Mouse (Mus musculus): ENCODE measurements around the gene Frmd4a. TPM values are rescaled to one million over a fixed set of nuclear protein-coding genes. Genes with fewer than 3 reads are reported as not detected.
"Not testable (repeated sequence)": the region's sequence is repeated elsewhere in the genome, so short reads cannot be mapped to it uniquely, and the experiment has no call there.

Frmd4a gene
- total RNA-seq, 2 experiments from 2014 or later, result 86.4 to 94.1 TPM

- intact Hi-C loops (cut with DNase I), result no loop called here
- no peak for DNase-seq (ENCODE audit: low spot score in 2 of 2)
These were observed 236.6 kb downstream of the Frmd4a start for GRCm38 (mm10) chr2:4254083-4254482.

- intact Hi-C loops (cut with DNase I), result no loop called here
These were observed 238.7 kb downstream of the Frmd4a start for GRCm38 (mm10) chr2:4256242-4256641.

GRCm38 (mm10) chr2:4257604-4258003 lies 240.1 kb downstream of the Frmd4a start:
- DNase-seq (ENCODE audit: low spot score in 2 of 2), result no peak
- intact Hi-C loops (cut with DNase I), result no loop called here

More at GRCm38 (mm10) chr2:4256242-4256641, 238.7 kb downstream of the Frmd4a start:
- no peak for DNase-seq (ENCODE audit: low spot score in 2 of 2)

- intact Hi-C loops (cut with DNase I); DNase-seq (ENCODE audit: low spot score in 2 of 2): not testable (repeated sequence)
These were observed 241.3 kb downstream of the Frmd4a start for GRCm38 (mm10) chr2:4258803-4259202.

- DNase-seq (ENCODE audit: low spot score in 2 of 2), result no peak
- intact Hi-C loops (cut with DNase I), result no loop called here
These were observed 243.0 kb downstream of the Frmd4a start for GRCm38 (mm10) chr2:4260324-4261058.

- intact Hi-C loops (cut with DNase I), result no loop called here
- no peak for DNase-seq (ENCODE audit: low spot score in 2 of 2)
These were observed 245.2 kb downstream of the Frmd4a start for GRCm38 (mm10) chr2:4262667-4263066.

- DNase-seq (ENCODE audit: low spot score in 2 of 2), result peak; percentile 45 to 54
- intact Hi-C loops (cut with DNase I), result no loop called here
These were observed 249.9 kb downstream of the Frmd4a start for GRCm38 (mm10) chr2:4267377-4267776.

- intact Hi-C loops (cut with DNase I), result no loop called here
- DNase-seq (ENCODE audit: low spot score in 2 of 2), result no peak
These were observed 265.3 kb downstream of the Frmd4a start for GRCm38 (mm10) chr2:4282777-4283176.

GRCm38 (mm10) chr2:4285693-4286291 lies 268.3 kb downstream of the Frmd4a start:
- intact Hi-C loops (cut with DNase I), result no loop called here
- no peak for DNase-seq (ENCODE audit: low spot score in 2 of 2)

GRCm38 (mm10) chr2:4286390-4286901 lies 268.9 kb downstream of the Frmd4a start:
- no peak for DNase-seq (ENCODE audit: low spot score in 2 of 2)
- intact Hi-C loops (cut with DNase I), result no loop called here

- no peak for DNase-seq (ENCODE audit: low spot score in 2 of 2)
- intact Hi-C loops (cut with DNase I), result no loop called here
These were observed 273.0 kb downstream of the Frmd4a start for GRCm38 (mm10) chr2:4290475-4290874.

- DNase-seq (ENCODE audit: low spot score in 2 of 2), result peak; percentile 53 to 58
- intact Hi-C loops (cut with DNase I), result no loop called here
These were observed 273.6 kb downstream of the Frmd4a start for GRCm38 (mm10) chr2:4291100-4291499.

- no peak for DNase-seq (ENCODE audit: low spot score in 2 of 2)
- intact Hi-C loops (cut with DNase I), result no loop called here
These were observed 274.2 kb downstream of the Frmd4a start for GRCm38 (mm10) chr2:4291671-4292070.

- DNase-seq (ENCODE audit: low spot score in 2 of 2), result no peak
- intact Hi-C loops (cut with DNase I), result no loop called here
These were observed 276.2 kb downstream of the Frmd4a start for GRCm38 (mm10) chr2:4293726-4294125.

- DNase-seq (ENCODE audit: low spot score in 2 of 2), result no peak
- intact Hi-C loops (cut with DNase I), result no loop called here
These were observed 278.1 kb downstream of the Frmd4a start for GRCm38 (mm10) chr2:4295641-4296040.

- DNase-seq (ENCODE audit: low spot score in 2 of 2), result no peak
- intact Hi-C loops (cut with DNase I), result no loop called here
These were observed 279.4 kb downstream of the Frmd4a start for GRCm38 (mm10) chr2:4296881-4297280.

- intact Hi-C loops (cut with DNase I), result no loop called here
- DNase-seq (ENCODE audit: low spot score in 2 of 2), result peak in 1 of 2 experiments; percentile 33
These were observed 281.1 kb downstream of the Frmd4a start for GRCm38 (mm10) chr2:4298325-4299215.

- DNase-seq (ENCODE audit: low spot score in 2 of 2), result no peak
- intact Hi-C loops (cut with DNase I), result no loop called here
These were observed 282.1 kb downstream of the Frmd4a start for GRCm38 (mm10) chr2:4299593-4299992.

GRCm38 (mm10) chr2:4300383-4300811 lies 282.9 kb downstream of the Frmd4a start:
- no peak for DNase-seq (ENCODE audit: low spot score in 2 of 2)
- intact Hi-C loops (cut with DNase I), result no loop called here

- intact Hi-C loops (cut with DNase I), result no loop called here
- DNase-seq (ENCODE audit: low spot score in 2 of 2), result no peak
These were observed 283.3 kb downstream of the Frmd4a start for GRCm38 (mm10) chr2:4300816-4301215.

Measured in left cerebral cortex, postnatal 14 days (tissue).